Mouse (Mus musculus) erythroblast, embryonic 14.5 days (primary cell): ENCODE data around the gene Slc6a6.

Experiments
- GATA1 ChIP-seq: IDR thresholded peaks from 2 replicates; pipeline ENCODE4 v1.6.1; 2012; ENCODE audit warnings: low read length, inconsistent platforms, mixed read lengths
- TAL1 ChIP-seq: IDR thresholded peaks from 3 replicates; pipeline ENCODE4 v1.6.1; 2012; ENCODE audit warnings: low read length, inconsistent platforms, mixed read lengths

GRCm38 (mm10) chr6:91705651-91706050 is 21.8 kb downstream of the Slc6a6 start:
- TF ChIP-seq TAL1 (no peak), GATA1 (no peak)
